Mouse (Mus musculus) gastrocnemius, postnatal 14 days (tissue): ENCODE data around the gene Rabgap1l. TPM values are rescaled to one million over a fixed set of nuclear protein-coding genes. Genes with fewer than 3 reads are reported as not detected.
"Not testable (repeated sequence)": the region's sequence is repeated elsewhere in the genome, so short reads cannot be mapped to it uniquely, and the experiment has no call there.

Experiments
- DNase-seq: peaks from one replicate; pipeline ENCODE4 v3.0.0; 2021; ENCODE audit warnings: mixed read lengths
- intact Hi-C: fragments of 180-260 bp; cut with DNase I; formaldehyde crosslinking; loops from one replicate; pipeline ENCODE4 v1.15.1; 2025; ENCODE audit warnings: low total_unique reads
- total RNA-seq, 2 experiments: library from RNA; stranded (reverse); gene quantifications; 2 replicates each; pipeline ENCODE4 v1.2.3; 2021

Gene Rabgap1l
- total RNA-seq, 2 experiments from 2014 or later = 12.6 to 13.7 TPM

GRCm38 (mm10) chr1:160624354-160625120 lies 168.5 kb downstream of the Rabgap1l start:
- DNase-seq, intact Hi-C loops: not testable (repeated sequence)

GRCm38 (mm10) chr1:160618201-160618600 lies 174.8 kb downstream of the Rabgap1l start:
- no peak for DNase-seq
- intact Hi-C loops = no loop called here

- DNase-seq = no peak
- intact Hi-C loops = no loop called here
These were observed 186.6 kb downstream of the Rabgap1l start for GRCm38 (mm10) chr1:160606425-160606824.

GRCm38 (mm10) chr1:160603312-160603711 lies 189.7 kb downstream of the Rabgap1l start:
- DNase-seq, intact Hi-C loops: not testable (repeated sequence)

GRCm38 (mm10) chr1:160597369-160597768 lies 195.6 kb downstream of the Rabgap1l start:
- DNase-seq = no peak
- intact Hi-C loops = no loop called here

GRCm38 (mm10) chr1:160596948-160597270 lies 196.1 kb downstream of the Rabgap1l start:
- DNase-seq = no peak
- intact Hi-C loops = no loop called here

GRCm38 (mm10) chr1:160596252-160596947 lies 196.6 kb downstream of the Rabgap1l start:
- intact Hi-C loops = no loop called here
- no peak for DNase-seq

- no peak for DNase-seq
- intact Hi-C loops = no loop called here
These were observed 198.4 kb downstream of the Rabgap1l start for GRCm38 (mm10) chr1:160594576-160594975.

- intact Hi-C loops = no loop called here
- DNase-seq = no peak
These were observed 198.9 kb downstream of the Rabgap1l start for GRCm38 (mm10) chr1:160594066-160594465.

- intact Hi-C loops = no loop called here
- no peak for DNase-seq
These were observed 204.0 kb downstream of the Rabgap1l start for GRCm38 (mm10) chr1:160588911-160589590.

- intact Hi-C loops = no loop called here
These were observed 213.4 kb downstream of the Rabgap1l start for GRCm38 (mm10) chr1:160579309-160580233.

GRCm38 (mm10) chr1:160576124-160576523 lies 216.9 kb downstream of the Rabgap1l start:
- DNase-seq = no peak
- intact Hi-C loops = no loop called here

More at GRCm38 (mm10) chr1:160579309-160580233, 213.4 kb downstream of the Rabgap1l start:
- DNase-seq = no peak

GRCm38 (mm10) chr1:160574039-160574438 lies 219.0 kb downstream of the Rabgap1l start:
- intact Hi-C loops = no loop called here
- no peak for DNase-seq

GRCm38 (mm10) chr1:160566458-160566857 lies 226.6 kb downstream of the Rabgap1l start:
- DNase-seq = no peak
- intact Hi-C loops = no loop called here

GRCm38 (mm10) chr1:160561381-160561780 lies 231.6 kb downstream of the Rabgap1l start:
- intact Hi-C loops = loop anchor here (5.0 kb wide), 1 partner anchor 156 kb away; no protein-coding TSS in a partner anchor
- no peak for DNase-seq

- intact Hi-C loops = no loop called here
- DNase-seq = no peak
These were observed 242.4 kb downstream of the Rabgap1l start for GRCm38 (mm10) chr1:160550636-160551035.

- intact Hi-C loops = no loop called here
- DNase-seq = no peak
These were observed 244.8 kb downstream of the Rabgap1l start for GRCm38 (mm10) chr1:160547934-160548876.

GRCm38 (mm10) chr1:160535649-160536048 lies 257.4 kb downstream of the Rabgap1l start:
- intact Hi-C loops = no loop called here
- no peak for DNase-seq
